Mouse (Mus musculus) C2C12 (cell line): ENCODE measurements at regions not wholly inside any gene's neighbourhood (a gene's known extent, or its start where the extent isn't known, plus 50 kb on each side); places are given as distances from the start of the nearest gene placed in this dataset.

Experiments used
- CEBPB ChIP-seq: IDR thresholded peaks from one replicate; pipeline ENCODE4 v1.6.1; 2011; ENCODE audit warnings: low read depth, mild to moderate bottlenecking, control low read depth, moderate library complexity
- CTCF ChIP-seq: IDR thresholded peaks from one replicate; pipeline ENCODE4 v1.5.1; 2011; ENCODE audit not compliant: control insufficient read depth, insufficient read depth, insufficient read length
- FOSL1 ChIP-seq: IDR thresholded peaks from one replicate; pipeline ENCODE4 v1.8.0; 2011; ENCODE audit warnings: mild to moderate bottlenecking, low read length; ENCODE audit not compliant: poor library complexity, insufficient read depth, severe bottlenecking
- MAX ChIP-seq: IDR thresholded peaks from one replicate; pipeline ENCODE4 v1.6.1; 2011; ENCODE audit warnings: mild to moderate bottlenecking, control low read depth
- MYOD1 ChIP-seq: IDR thresholded peaks from one replicate; pipeline ENCODE4 v1.6.1; 2011; ENCODE audit warnings: low read depth; ENCODE audit not compliant: control insufficient read depth, insufficient read length
- USF1 ChIP-seq: IDR thresholded peaks from one replicate; pipeline ENCODE4 v1.6.1; 2011; ENCODE audit warnings: low read depth, mild to moderate bottlenecking, control low read depth, moderate library complexity

GRCm38 (mm10) chr11:19632477-19632876, 291.7 kb upstream of the Spred2 start:
- TF ChIP-seq CTCF (no peak), CEBPB (no peak), FOSL1 (no peak), MAX (no peak), USF1 (no peak), MYOD1 (no peak)
